Mouse (Mus musculus) ovary, postnatal 14 days (tissue): ENCODE measurements around the gene Barhl1.

Experiments used
- DNase-seq: peaks from one replicate; pipeline ENCODE4 v3.0.0; 2022; ENCODE audit warnings: low spot score

Barhl1 gene

GRCm38 (mm10) chr2:28860678-28861423 lies 55.6 kb downstream of the Barhl1 start:
- no peak for DNase-seq

GRCm38 (mm10) chr2:28859303-28859702 lies 57.2 kb downstream of the Barhl1 start:
- no peak for DNase-seq
